Mouse (Mus musculus) heart, embryonic 11.5 days (tissue): Measurements from ENCODE around the gene Clec10a. TPM values are rescaled to one million over a fixed set of nuclear protein-coding genes. Genes with fewer than 3 reads are reported as not detected.

ENCODE experiments used
- polyA plus RNA-seq: library from polyadenylated mRNA; unstranded; fragments of >200 nt; fragmentation: Nextera tagmentation; extraction: Ambion mirVana; gene quantifications from 2 replicates; pipeline ENCODE4 v1.2.1, GENCODE M21; 2014

The Clec10a gene
- polyA plus RNA-seq, 1 experiment from 2014 or later, result not detected

Other genes with a start within 250 kb of the Clec10a start
- gene Gps2, start 242.3 kb upstream of the Clec10a start, polyA plus RNA-seq, result 53.2 and 62.2 TPM in 2 replicates
- gene Eif5a, start 234.2 kb upstream of the Clec10a start, polyA plus RNA-seq, result 1,428 and 1,516 TPM in 2 replicates
- gene Ybx2, start 220.4 kb upstream of the Clec10a start, polyA plus RNA-seq, result 1.5 and 4.3 TPM in 2 replicates
- gene Slc2a4, start 208.0 kb upstream of the Clec10a start, polyA plus RNA-seq, result 22.0 and 22.8 TPM in 2 replicates
- gene Cldn7, start 191.4 kb upstream of the Clec10a start, polyA plus RNA-seq, result 2.4 and 3.0 TPM in 2 replicates
- 20.3 and 22.2 TPM in 2 replicates for gene Ctdnep1, start 175.0 kb upstream of the Clec10a start, polyA plus RNA-seq
- 120 and 130 TPM in 2 replicates for gene Elp5, start 173.7 kb upstream of the Clec10a start, polyA plus RNA-seq
- gene Gabarap, start 165.1 kb upstream of the Clec10a start, polyA plus RNA-seq, result 481 and 489 TPM in 2 replicates
- 27.3 and 29.9 TPM in 2 replicates for gene Phf23, start 160.4 kb upstream of the Clec10a start, polyA plus RNA-seq
- gene Dvl2, start 155.6 kb upstream of the Clec10a start, polyA plus RNA-seq, result 18.6 and 18.9 TPM in 2 replicates
- gene Acadvl, start 140.8 kb upstream of the Clec10a start, polyA plus RNA-seq, result 94.1 and 111 TPM in 2 replicates
- gene Dlg4, start 139.3 kb upstream of the Clec10a start, polyA plus RNA-seq, result 10.2 and 10.4 TPM in 2 replicates
- 0.13 TPM in 1 of 2 replicates, not detected in the other for gene Asgr1, start 102.1 kb upstream of the Clec10a start, polyA plus RNA-seq
- gene Asgr2, start 63.6 kb upstream of the Clec10a start, polyA plus RNA-seq, result 0.57 TPM in 1 of 2 replicates, not detected in the other
- gene Mgl2, start 25.9 kb upstream of the Clec10a start, polyA plus RNA-seq, result 0.17 and 0.29 TPM in 2 replicates
- gene Slc16a11, start 56.6 kb downstream of the Clec10a start, polyA plus RNA-seq, result 0.36 and 0.39 TPM in 2 replicates
- 7.6 and 7.8 TPM in 2 replicates for gene Slc16a13, start 64.9 kb downstream of the Clec10a start, polyA plus RNA-seq
- 11.9 and 13.0 TPM in 2 replicates for gene Bcl6b, start 73.6 kb downstream of the Clec10a start, polyA plus RNA-seq
- 129 and 132 TPM in 2 replicates for gene 0610010K14Rik, start 81.7 kb downstream of the Clec10a start, polyA plus RNA-seq
- 7.7 and 9.3 TPM in 2 replicates for gene Gm21988, start 83.6 kb downstream of the Clec10a start, polyA plus RNA-seq
- 170 and 183 TPM in 2 replicates for gene Rnasek, start 83.6 kb downstream of the Clec10a start, polyA plus RNA-seq
- gene Alox12, start 99.2 kb downstream of the Clec10a start, polyA plus RNA-seq, result 5.8 and 6.1 TPM in 2 replicates
- gene Alox12e, start 166.4 kb downstream of the Clec10a start, polyA plus RNA-seq, result 0.11 TPM in 1 of 2 replicates, not detected in the other
- 0.06 TPM in 1 of 2 replicates, not detected in the other for gene Alox15, start 195.8 kb downstream of the Clec10a start, polyA plus RNA-seq